Mouse (Mus musculus) layer of hippocampus, adult 18-20 months (tissue): ENCODE data around the gene Cnnm1. TPM values are rescaled to one million over a fixed set of nuclear protein-coding genes. Genes with fewer than 3 reads are reported as not detected.

Source experiments
- DNase-seq, 2 experiments: peaks; one replicate each; pipeline ENCODE4 v3.0.0; 2022; ENCODE audit warnings: low spot score in 2 of 2
- total RNA-seq, 2 experiments: library from RNA; stranded (reverse); gene quantifications; 2 replicates each; pipeline ENCODE4 v1.2.3; 2021

Gene Cnnm1
- total RNA-seq, 2 experiments from 2014 or later = 116 TPM

DNA sequence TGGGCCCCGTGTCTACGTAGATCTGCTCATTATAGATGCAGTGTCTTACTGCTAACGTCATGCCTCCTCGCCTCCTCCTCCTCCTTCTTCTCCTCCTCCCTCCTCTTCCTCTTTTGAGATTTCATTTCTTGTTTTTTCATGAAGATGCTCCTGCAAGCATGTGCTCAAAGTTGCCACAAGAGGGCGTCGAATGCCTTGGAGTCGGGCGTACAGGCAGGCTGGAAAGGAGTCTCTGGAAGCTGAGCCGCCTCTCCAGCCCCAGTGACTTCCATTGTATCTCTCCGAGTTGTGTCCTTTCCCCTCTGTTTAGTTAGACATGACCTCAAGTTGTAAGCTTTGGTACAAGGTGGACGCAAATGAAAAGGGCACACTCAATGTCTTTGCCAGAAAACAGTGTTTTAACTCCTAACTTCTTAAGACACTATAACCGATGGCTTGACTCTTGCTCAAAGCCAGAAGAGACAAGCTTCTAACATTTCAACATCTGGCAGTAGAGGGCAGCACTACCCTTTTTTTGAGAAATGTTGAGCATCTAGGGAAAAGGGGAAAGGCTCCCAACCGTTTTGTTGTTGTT, 90.0 kb downstream of the Cnnm1 start:
- peak; percentile 60 to 83 for DNase-seq

DNA sequence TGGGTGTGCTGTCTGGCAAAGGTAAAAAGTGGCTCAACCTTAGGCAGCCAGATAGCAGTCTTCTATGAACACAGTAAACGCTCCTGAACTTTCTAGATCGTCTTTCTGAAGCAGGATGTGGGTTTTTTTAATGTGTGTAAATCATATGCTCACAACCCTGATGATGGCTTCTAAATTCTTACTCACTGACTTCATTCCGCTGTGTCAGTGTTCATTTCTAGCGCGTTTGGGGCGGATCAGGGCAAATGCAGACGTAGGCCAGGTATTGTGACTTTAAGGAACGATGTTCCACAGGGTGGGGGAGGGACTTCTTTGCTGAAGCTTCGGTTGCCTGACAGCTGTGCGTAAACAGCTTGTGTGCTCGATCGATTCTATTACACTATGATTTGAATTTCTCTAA, 90.7 kb downstream of the Cnnm1 start:
- DNase-seq = no peak

DNA sequence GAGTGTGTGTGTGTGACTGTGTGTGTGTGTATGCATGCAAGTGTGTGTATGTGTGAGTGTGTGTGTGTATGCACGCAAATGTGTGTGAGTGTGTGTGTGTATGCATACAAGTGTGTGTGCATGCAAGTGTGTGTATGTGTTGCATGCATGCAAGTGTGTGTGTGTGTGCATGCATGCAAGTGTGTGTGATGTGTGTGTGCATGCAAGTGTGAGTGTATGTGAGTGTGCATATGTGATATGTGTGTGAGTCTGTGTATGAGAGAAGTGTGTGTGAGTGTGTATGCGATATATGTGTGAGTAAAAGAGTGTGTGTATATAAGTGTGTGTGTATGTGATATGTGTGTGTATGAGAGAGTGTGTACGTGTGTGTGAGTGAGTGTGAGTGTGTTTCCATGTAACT, 95.1 kb downstream of the Cnnm1 start:
- no peak for DNase-seq

DNA sequence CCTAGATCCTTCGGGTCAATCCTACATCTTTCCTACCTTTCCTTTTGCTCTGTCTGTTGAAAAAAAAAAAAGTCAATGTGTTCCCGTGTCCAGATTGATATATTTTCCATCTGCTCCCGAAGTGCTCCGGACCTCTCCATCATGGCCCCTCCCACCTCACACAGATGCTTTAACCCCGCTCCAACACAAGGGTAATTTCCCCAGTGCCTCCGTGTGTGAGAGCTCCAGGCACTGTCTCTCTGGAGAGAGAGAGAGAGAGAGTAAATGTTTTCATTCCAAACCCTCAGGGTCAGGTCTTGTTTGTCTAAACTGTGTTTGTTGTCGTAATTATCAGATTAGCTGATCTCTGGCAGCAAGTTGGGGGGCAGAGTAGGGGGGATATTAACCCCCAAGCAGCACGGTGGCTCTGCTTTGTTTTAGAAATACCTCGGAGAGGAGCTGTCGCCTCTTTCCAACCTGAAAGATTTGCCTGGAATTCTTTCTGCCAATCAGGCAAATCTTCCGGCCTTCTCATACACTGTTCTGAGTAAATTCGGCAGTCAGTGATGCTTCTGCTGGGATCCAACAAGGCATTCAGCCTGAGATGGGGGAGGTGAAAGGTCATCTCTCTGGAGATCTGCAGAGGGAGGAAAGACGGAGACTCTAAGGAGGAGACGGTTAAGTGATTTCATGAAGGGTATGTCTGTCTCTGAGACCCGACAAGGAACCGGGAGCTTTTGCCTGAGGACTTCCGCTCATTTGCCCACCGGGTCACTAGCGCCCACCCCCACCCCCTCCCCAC, 106.3 kb downstream of the Cnnm1 start:
- DNase-seq = no peak

Other genes with a start within 250 kb of the Cnnm1 start
- gene Hpse2, start 52.1 kb upstream of the Cnnm1 start, total RNA-seq = under 1 TPM; 0.15 to 0.20 TPM
- 100 to 1,000 TPM; 374 to 381 TPM for gene Got1, start 84.2 kb downstream of the Cnnm1 start, total RNA-seq
- not detected for gene Nkx2-3, start 171.9 kb downstream of the Cnnm1 start, total RNA-seq
- 10 to 100 TPM; 42.4 to 43.8 TPM for gene Slc25a28, start 234.4 kb downstream of the Cnnm1 start, total RNA-seq
- 10 to 100 TPM; 15.9 to 16.7 TPM for gene Entpd7, start 249.2 kb downstream of the Cnnm1 start, total RNA-seq